Mouse (Mus musculus) cerebellum, postnatal 10 days (tissue): ENCODE results near the gene Olfr1447.

Source experiments
- DNase-seq, 2 experiments: peaks; one replicate each; pipeline ENCODE4 v3.0.0; 2021; ENCODE audit warnings: mixed read lengths in 2 of 2

Olfr1447 gene

DNA sequence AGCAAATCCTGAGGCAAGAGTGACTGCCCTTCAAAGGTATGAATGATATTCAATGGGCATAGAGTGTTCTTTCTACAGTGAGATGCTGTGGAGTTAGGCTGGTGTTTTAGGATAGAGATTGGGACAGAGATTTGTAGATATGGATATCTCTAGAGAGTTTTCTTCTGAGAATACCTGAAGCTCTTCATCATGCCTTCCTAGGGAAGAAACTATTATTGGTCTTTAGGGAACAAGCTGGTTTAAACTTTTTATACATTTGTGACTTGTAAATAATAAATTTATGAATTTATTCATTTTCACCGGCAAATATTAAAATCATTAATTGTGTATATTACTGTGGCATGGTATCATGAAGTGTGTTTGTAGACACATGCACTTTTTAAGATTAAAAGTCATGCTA, at the start of gene Olfr1447:
Gene Olfr1447, minus strand, starts transcription at position 101 of the 400 bp plus-strand sequence.
- DNase-seq: no peak

DNA sequence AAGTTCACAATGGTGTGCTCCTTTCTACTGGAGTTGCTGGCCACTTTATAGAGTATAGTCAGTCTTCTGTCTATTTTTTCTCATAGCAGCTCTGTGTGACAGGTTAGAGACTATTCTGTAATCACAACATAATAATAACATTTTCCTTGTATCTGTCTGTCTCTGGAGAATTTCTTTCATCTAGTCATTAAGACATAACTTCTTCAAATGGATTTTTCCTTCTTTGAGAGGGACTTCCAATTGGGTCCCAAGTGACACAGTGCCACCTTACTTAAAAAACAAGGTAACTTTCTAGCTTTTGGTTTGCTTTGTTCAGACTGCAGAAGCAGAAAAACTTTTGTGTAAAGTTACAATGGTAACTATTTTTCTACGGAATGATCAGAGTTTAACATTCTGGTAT, 46.4 kb upstream of the Olfr1447 start, which contains the start of gene Olfr1450:
Gene Olfr1450, plus strand, starts transcription at position 301 of the 400 bp plus-strand sequence.
- DNase-seq: no peak

- DNase-seq: no peak
These were observed 27.0 kb upstream of the Olfr1447 start, which contains the start of gene Olfr1449 for GRCm38 (mm10) chr19:12930540-12930939. Gene Olfr1449, plus strand, starts transcription at chr19:12930840.

GRCm38 (mm10) chr19:12924319-12924718, 20.8 kb upstream of the Olfr1447 start, which contains the start of gene Olfr1448:
Gene Olfr1448, minus strand, starts transcription at chr19:12924419.
- no peak for DNase-seq

GRCm38 (mm10) chr19:12893424-12893823, 10.1 kb downstream of the Olfr1447 start, which contains the start of gene Olfr1446:
Gene Olfr1446, minus strand, starts transcription at chr19:12893524.
- DNase-seq: no peak

DNA sequence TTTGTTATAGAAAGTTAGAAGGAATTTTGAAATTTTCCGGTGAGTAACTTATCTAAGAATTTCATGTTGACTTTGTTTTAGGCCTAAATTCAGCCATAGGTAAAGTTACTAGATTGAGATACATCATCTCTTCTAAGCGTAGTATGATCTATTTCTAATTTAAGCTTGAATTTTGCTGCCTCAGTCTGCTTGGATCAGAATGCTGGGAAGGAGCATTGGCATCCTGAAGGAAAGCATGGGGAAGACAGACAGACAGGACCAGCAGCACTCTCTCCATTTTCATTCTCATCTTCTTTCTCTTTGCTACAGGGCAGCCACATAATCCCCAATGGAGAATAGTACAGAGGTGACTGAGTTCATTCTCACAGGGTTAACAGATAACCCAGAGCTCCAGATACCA, 20.0 kb downstream of the Olfr1447 start, which contains the start of gene Olfr1445:
Gene Olfr1445, plus strand, starts transcription at position 301 of the 400 bp plus-strand sequence.
- no peak for DNase-seq

DNA sequence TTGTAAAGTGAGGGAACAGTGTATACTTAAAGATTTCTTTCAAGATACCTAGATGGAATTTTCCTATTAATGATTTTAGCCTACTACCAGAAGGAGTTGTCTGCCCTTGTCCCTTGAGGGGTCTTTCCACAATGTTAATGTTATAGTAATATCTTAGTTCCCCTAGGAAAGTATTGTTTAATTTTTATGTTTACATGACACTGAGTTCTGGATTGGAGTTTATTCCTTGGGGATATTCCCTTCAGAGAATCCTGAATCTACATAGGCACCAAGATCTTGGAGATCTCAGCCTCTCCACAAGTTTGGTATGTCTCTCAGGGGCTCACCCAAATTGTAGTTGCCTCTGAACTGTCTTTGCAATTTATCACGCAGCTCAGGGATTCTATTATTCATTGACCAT, 46.6 kb downstream of the Olfr1447 start, which contains the start of gene Olfr1444:
Gene Olfr1444, plus strand, starts transcription at position 301 of the 400 bp plus-strand sequence.
- DNase-seq: no peak
